Mouse (Mus musculus): ENCODE measurements around the gene Gdf5.
A peak's percentile ranks its signal among the peaks of the same experiment; 100 is the strongest.
"Not testable (repeated sequence)": the region's sequence is repeated elsewhere in the genome, so short reads cannot be mapped to it uniquely, and the experiment has no call there.

Gdf5 gene

GRCm38 (mm10) chr2:155941697-155942442 lies 3.3 kb downstream of the Gdf5 start:
- peak; percentile 72 for DNase-seq (ENCODE audit: low spot score)

DNA sequence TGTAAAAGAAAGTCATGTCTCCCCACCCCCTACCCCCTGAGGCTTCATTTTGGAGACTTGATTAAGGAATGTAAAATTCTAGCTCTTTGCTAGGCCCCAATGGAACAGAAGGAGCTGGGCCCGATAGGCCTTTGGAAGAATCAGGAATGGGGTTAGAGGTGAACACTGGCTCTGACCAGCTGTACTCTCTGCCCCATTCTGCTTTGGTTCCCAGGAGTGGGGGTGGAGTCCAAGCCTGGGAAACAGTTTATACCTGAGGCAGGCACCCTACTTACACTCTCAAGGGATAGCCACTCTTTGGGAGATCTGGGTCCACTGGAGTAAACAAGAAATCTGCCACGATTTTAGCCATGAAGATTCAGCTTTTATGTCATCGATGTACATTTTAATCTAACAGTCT lies 4.5 kb downstream of the Gdf5 start, which contains the start of gene Gm15557:
Gene Gm15557, plus strand, starts transcription at position 48 of the 400 bp plus-strand sequence.
- DNase-seq (ENCODE audit: low spot score) = no peak

DNA sequence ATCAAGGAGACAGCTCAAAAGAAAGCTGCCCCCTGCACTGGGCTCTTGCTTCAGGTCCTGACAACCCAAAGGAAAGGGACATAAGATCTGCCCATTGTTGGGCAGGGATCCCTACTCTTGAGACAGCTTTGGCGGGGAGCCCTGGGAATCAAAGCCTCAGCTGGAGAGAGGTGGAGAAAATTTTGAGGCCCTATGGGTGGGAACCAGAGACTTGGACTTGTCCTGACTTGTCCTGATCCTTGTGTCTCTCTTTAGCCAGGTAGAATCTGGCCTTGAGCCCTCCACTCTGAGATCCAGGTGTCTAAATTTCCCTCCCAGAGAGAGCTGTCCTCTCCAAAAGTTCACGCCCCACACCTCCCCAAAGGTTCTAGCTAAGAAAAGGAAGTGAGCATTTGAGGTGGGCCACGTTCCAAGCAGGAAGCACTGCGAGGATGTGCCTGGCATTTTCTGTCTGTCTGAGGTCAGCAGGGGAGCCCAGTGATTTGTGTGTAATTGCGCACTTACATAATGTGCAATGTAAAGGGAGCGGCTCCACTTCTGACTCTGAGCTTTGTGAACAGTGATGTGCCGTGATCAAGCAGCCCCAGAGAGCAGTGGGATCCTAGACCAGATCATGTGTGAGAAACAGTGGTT lies 5.2 kb downstream of the Gdf5 start:
- no peak for DNase-seq (ENCODE audit: low spot score)

- peak; percentile 96 for DNase-seq (ENCODE audit: low spot score)
These were observed 15.4 kb downstream of the Gdf5 start, which contains the start of gene Uqcc1 for GRCm38 (mm10) chr2:155929531-155930442. Uqcc1 (minus strand) TSS chr2:155930310.

DNA sequence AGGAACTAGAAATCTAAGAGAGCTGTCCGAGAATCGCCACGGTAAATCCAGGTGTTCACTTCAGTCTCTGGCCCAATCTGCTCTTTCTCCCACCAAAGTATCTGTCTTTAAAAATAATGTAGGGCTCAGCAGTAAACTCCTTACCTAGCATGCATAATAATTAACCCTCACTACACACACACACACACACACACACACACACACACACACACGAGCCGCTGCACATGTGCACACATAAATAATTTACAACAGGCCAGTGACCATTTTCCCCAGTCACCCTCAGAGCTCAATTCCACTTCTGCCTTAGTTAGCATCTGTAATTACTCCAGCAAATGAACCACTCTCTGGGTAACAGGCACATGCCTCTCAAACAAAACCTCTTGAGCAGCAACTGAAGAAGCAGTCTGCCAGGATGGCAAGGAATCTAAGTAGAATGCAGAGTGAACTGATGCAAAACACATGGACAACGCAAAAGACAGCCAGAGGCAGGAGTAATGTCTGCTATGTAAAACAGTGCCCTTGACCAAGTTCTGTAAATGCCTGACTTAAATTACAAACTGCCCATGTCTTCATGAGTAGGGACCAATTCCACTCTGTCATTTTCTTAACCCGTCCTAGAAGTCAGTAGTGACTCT lies 16.3 kb downstream of the Gdf5 start:
- peak; percentile 64 for DNase-seq (ENCODE audit: low spot score)

DNA sequence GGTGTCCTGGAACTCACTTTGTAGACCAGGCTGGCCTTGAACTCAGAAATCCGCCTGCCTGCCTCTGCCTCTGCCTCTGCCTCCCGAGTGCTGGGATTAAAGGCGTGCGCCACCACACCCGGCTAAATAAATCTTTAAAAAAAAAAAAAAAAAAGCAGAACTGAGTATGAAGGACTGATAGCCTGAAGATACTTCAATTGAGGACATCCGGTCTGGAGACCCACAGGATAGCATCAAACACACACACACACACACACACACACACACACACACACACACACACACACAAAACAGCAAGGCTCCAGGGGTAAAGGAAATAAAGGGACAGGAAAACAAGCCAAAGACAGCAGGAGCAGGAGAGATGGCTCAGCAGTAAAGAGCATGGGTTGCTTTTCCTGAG lies 20.0 kb downstream of the Gdf5 start:
- not testable (repeated sequence) for DNase-seq (ENCODE audit: low spot score)

- DNase-seq (ENCODE audit: low spot score) = no peak
These were observed 22.0 kb downstream of the Gdf5 start for GRCm38 (mm10) chr2:155923143-155923542.

DNA sequence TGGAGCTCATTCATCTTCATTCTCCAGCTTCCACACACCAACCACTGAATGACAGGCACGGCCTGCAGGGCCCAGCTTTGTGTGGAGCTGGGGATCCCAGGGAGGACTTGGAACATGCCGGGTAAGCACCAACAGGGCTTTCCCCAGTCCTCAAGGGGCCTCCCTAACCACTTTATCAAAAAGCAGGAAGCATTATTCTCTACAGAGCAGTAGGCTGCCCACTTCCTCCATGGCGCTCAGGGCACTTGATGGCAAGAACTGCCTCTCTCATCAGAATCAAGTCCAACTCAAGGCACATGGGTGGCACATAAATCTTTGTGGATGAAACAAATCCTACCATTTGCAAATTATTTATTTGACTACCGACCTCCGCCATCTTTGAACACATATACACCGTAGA lies 30.5 kb downstream of the Gdf5 start:
- DNase-seq (ENCODE audit: low spot score) = no peak

DNA sequence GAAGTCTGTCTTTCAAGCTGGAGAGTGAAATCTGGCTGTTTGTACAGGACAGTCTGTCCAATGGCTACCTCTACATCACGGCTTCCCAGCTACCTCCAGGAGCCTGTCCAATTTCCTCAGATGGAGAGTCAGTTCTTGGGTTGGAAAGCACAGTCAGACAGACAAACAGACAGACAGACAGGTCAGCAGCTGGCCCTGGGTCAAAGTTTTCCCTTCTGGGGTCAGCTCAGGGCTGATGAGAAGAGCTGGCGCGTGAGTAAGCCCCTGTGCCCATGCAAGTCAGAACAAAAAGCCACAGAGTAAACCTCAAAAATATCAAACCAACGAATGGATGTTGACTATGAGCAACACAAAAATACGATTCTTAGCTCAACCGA lies 41.5 kb downstream of the Gdf5 start:
- DNase-seq (ENCODE audit: low spot score) = no peak

DNA sequence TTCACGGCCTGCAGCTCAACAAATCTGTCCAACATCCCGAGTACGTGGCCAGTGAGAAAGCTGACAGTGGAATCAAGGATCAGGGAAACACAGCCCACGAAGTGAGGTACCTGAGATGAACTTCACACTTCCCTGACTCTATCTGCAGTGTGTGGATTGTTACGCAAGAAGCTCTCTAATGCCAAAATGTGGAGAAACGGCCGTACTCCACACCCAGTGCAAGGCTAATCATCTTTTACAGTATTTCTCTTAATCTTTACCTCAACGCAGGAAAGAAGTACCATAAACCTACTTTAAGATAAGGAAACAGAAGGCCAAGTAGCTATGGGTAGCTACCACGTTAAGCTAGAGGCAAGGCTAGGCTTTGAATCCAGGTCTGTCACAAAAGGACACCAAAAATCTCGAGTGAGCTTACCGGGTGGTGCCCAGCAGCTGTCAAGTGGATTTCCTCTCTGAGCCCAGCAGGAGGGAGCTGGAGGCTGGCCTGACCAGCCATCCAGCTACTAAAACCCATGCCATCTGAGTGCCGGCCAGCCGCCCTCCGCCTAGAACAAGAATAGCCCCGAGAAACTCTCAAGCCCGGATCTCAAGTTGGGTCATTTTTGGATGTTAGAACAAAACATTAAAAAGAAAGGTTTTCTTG lies 42.1 kb downstream of the Gdf5 start:
- no peak for DNase-seq (ENCODE audit: low spot score)

DNA sequence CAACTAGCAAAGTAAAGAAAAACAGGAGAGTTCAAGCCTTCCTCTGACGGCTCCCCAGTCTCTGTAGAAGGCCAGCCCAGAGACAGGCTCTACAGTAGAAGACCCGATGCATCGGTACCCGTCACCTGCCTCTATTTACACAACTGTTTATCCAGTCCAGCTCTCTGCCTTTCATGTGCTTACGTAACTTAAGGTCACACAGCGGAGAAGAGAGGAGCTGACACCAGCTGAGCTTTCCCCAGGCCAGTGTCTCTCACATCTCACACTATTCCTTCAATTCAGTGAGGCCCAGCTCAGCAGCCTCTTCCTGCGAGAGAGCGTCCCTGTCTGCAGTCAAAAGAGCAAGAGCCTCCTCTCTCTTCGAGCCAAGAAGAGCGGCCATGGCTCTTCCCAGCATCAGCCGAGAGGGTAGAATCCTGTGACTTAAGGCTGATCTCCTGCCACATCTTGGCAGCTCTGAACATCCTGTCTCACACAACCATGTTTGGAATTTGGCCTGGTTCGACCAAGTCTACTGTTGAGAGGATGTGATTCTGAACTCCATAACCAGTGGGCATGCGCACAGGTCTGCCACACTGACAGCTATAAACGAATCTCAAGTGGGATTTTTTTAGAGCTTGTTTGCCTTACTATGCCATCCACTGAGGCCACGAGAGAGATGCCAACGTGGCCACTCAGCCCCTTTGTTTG lies 50.0 kb downstream of the Gdf5 start:
- no peak for DNase-seq (ENCODE audit: low spot score)

DNA sequence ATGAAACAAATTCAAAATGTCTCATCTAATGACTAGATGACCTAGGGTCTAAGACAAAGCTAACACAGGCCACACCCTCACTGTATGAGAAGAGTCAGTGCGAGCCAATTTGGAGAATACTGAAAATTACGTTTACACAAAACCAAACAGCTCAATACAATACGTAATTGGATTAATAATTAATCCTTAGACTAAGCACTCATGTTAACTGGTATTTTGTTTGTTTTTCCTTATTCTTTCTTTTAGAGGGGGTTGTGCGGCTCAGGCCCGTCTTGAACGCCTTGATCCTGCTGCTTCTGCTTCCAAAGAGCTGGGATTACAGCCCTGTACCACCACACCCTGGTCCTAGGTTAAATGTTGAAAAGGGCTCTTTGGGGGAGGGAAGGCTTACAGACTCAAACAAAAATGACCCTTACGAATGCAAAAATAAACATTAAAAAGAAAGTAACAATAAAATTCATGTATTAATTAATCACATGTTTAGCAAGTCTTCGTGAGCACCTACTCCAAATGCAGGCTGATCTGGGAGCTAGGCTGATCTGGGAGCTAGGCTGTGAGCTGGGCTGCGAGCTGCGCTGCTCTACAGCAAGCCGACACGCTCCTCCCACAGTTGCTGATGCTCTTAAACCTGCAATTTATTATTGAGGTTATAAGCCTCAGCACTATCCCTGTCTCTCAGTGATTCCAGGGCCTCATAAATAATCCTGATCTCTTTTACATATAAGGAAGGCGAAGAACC lies 50.7 kb downstream of the Gdf5 start:
- no peak for DNase-seq (ENCODE audit: low spot score)

All from MN1 (cell line).